Mouse (Mus musculus) spleen, postnatal 4 days (tissue): ENCODE measurements around the gene Gm29797.
A peak's percentile ranks its signal among the peaks of the same experiment; 100 is the strongest.

Experiments
- DNase-seq, 2 experiments: peaks; one replicate each; pipeline ENCODE4 v3.0.0; 2022; ENCODE audit warnings: low spot score in 2 of 2

Gm29797 gene

GRCm38 (mm10) chr2:181656734-181657133, at the start of gene Gm29797:
TSS of gene Gm29797 (plus strand) at chr2:181657034.
- no peak for DNase-seq

GRCm38 (mm10) chr2:181618761-181619495, 37.9 kb upstream of the Gm29797 start:
- no peak for DNase-seq

- no peak for DNase-seq
Observed at GRCm38 (mm10) chr2:181623401-181623800, 33.4 kb upstream of the Gm29797 start.

GRCm38 (mm10) chr2:181628471-181628870, 28.4 kb upstream of the Gm29797 start:
- DNase-seq, result no peak

GRCm38 (mm10) chr2:181632624-181633023, 24.2 kb upstream of the Gm29797 start:
- DNase-seq, result no peak

GRCm38 (mm10) chr2:181635865-181636264, 21.0 kb upstream of the Gm29797 start:
- no peak for DNase-seq

GRCm38 (mm10) chr2:181644361-181644760, 12.5 kb upstream of the Gm29797 start:
- DNase-seq, result peak; percentile 43 to 68

GRCm38 (mm10) chr2:181645666-181646065, 11.2 kb upstream of the Gm29797 start:
- no peak for DNase-seq

GRCm38 (mm10) chr2:181646626-181647472, 10.0 kb upstream of the Gm29797 start:
- no peak for DNase-seq

- no peak for DNase-seq
Observed at GRCm38 (mm10) chr2:181648926-181649325, 7.9 kb upstream of the Gm29797 start.

GRCm38 (mm10) chr2:181653065-181653464, 3.8 kb upstream of the Gm29797 start:
- no peak for DNase-seq

- DNase-seq, result no peak
Observed at GRCm38 (mm10) chr2:181653523-181653922, 3.3 kb upstream of the Gm29797 start.

- DNase-seq, result no peak
Observed at GRCm38 (mm10) chr2:181657441-181657840, 607 bp downstream of the Gm29797 start.

GRCm38 (mm10) chr2:181658528-181658927, 1.7 kb downstream of the Gm29797 start:
- no peak for DNase-seq

GRCm38 (mm10) chr2:181658930-181659555, 2.2 kb downstream of the Gm29797 start:
- DNase-seq, result peak; percentile 42 to 70

- DNase-seq, result peak; percentile 75 to 85
Observed at GRCm38 (mm10) chr2:181659609-181660055, 2.8 kb downstream of the Gm29797 start.

GRCm38 (mm10) chr2:181662620-181663297, 5.9 kb downstream of the Gm29797 start:
- no peak for DNase-seq

- no peak for DNase-seq
Observed at GRCm38 (mm10) chr2:181663298-181663630, 6.4 kb downstream of the Gm29797 start.

- no peak for DNase-seq
Observed at GRCm38 (mm10) chr2:181670285-181670912, 13.6 kb downstream of the Gm29797 start.

- DNase-seq, result no peak
Observed at GRCm38 (mm10) chr2:181670913-181671311, 14.1 kb downstream of the Gm29797 start.

- no peak for DNase-seq
Observed at GRCm38 (mm10) chr2:181671326-181671725, 14.5 kb downstream of the Gm29797 start, which contains the start of gene Sox18. TSS of gene Sox18 (minus strand) at chr2:181671640.
